Mouse (Mus musculus): ENCODE results near the gene Esp24.
"Not testable (repeated sequence)": the region's sequence is repeated elsewhere in the genome, so short reads cannot be mapped to it uniquely, and the experiment has no call there.

The Esp24 gene

GRCm38 (mm10) chr17:39036395-39036794, at the start of gene Esp24:
Gene Esp24 (plus strand): TSS chr17:39036695.
- DNase-seq (ENCODE audit: low spot score) = not testable (repeated sequence)

GRCm38 (mm10) chr17:39009846-39010245, 26.6 kb upstream of the Esp24 start:
- DNase-seq (ENCODE audit: low spot score) = no peak

GRCm38 (mm10) chr17:39010675-39011638, 25.5 kb upstream of the Esp24 start:
- DNase-seq (ENCODE audit: low spot score) = no peak

- no peak for DNase-seq (ENCODE audit: low spot score)
Observed at GRCm38 (mm10) chr17:39017184-39017583, 19.3 kb upstream of the Esp24 start.

DNA sequence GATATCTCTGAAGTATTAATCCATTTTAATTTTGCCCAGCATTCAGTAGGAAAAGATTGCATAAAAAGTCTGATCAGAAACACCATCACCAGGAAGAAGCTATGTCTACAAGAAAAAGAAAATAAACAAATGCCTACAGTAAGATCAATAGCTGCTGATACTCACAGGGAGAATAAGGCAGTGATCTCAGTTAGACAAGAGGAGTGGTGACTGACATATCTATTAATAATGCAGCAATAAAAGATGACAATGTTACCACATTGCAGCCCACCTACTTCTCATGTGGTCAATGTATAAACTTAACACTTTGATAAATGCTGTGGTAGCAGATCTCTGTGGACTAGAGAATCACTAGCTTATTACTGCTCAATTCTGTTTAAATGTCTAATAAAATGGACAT, 6.7 kb downstream of the Esp24 start, which contains the start of gene Gm21903:
Gm21903 (minus strand) TSS at position 101 of the 400 bp plus-strand sequence.
- DNase-seq (ENCODE audit: low spot score) = no peak

GRCm38 (mm10) chr17:39063641-39064040, 27.1 kb downstream of the Esp24 start:
- no peak for DNase-seq (ENCODE audit: low spot score)

DNA sequence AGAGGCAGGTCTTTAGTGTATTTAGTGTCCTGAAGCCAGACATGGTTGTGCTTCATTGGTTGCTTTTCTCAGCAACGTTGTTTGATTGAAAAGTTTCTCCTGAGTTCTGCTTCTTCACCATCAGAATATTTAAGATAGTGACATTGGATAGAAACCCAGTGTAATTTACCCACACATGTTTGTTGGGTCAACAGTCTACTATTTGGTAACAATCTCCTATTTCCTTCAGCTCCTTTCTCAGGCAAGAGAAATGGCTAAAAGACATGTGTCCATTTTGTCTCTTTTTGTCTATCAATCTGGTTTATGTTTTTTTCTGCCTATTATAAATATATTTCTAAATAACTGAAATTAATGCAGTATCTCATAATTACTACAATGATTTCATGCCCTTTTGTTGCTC, 40.4 kb downstream of the Esp24 start, which contains the start of gene Esp23:
Esp23 (minus strand) TSS at position 101 of the 400 bp plus-strand sequence.
- DNase-seq (ENCODE audit: low spot score) = no peak

Measured in testis, postnatal 14 days (tissue).